Mouse (Mus musculus): Measurements from ENCODE around the gene Tgm4.

GRCm38 (mm10) chr9:122998406-122999192 is 35.9 kb upstream of the Tgm4 start:
- TF ChIP-seq CTCF (IDR thresholded peaks at IDR 0.05; ENCODE audit: control insufficient read depth, insufficient read depth, insufficient replicate concordance, low read depth, low read length) = no peak
- TF ChIP-seq POLR2A (IDR thresholded peaks at IDR 0.05; ENCODE audit: control insufficient read depth, low read depth, low read length) = no peak

All from testis, adult 2 months (tissue).